In genomic region chr8:88648322-88648721, GRCm38 (mm10) we compare ENCODE assay signal across 20 mouse cellular contexts. TPM values are rescaled to one million over a fixed set of nuclear protein-coding genes. Genes with fewer than 3 reads are reported as not detected.
DNase-seq lines count a peak whose midpoint lies in the region; ATAC-seq lines count a peak whose summit lies in the region.
"Had no signal": no experiment of that assay in that cellular context is flagged by ENCODE, and none has a peak within 500 bp of the region (broad histone marks: within the 10 kb centered on the region; RNA-seq: fewer than 3 reads in every experiment).

No protein-coding gene starts in this region.

- H3K27ac ChIP-seq in embryonic facial prominence, embryonic 12.5 days = no peak overlapping the region
- H3K27ac ChIP-seq in embryonic facial prominence, embryonic 10.5 days (replicated peaks) = no peak overlapping the region
- H3K27ac ChIP-seq in kidney, embryonic 14.5 days (ENCODE audit: low read depth, low read length) = no peak overlapping the region
- H3K27ac ChIP-seq in neural tube, embryonic 12.5 days = no peak overlapping the region
- no peak overlapping the region for H3K27ac ChIP-seq in neural tube, embryonic 15.5 days (replicated peaks)
- H3K27ac ChIP-seq: forebrain, embryonic 15.5 days; hindbrain, embryonic 10.5 days; left cerebral cortex, adult 2 months; limb, embryonic 12.5 days; liver, embryonic 14.5 days; midbrain, embryonic 12.5 days; stomach, embryonic 15.5 days had no signal

- no peak overlapping the region for H3K4me3 ChIP-seq in embryonic facial prominence, embryonic 12.5 days
- H3K4me3 ChIP-seq in embryonic facial prominence, embryonic 10.5 days = no peak overlapping the region
- no peak overlapping the region for H3K4me3 ChIP-seq in kidney, embryonic 14.5 days (ENCODE audit: low read length)
- no peak overlapping the region for H3K4me3 ChIP-seq in neural tube, embryonic 12.5 days
- H3K4me3 ChIP-seq in neural tube, embryonic 15.5 days (replicated peaks) = no peak overlapping the region
- H3K4me3 ChIP-seq: forebrain, embryonic 15.5 days; left cerebral cortex, adult 2 months had no signal

- 0 out of 2 replicates have a peak overlapping the region, but pooled peaks have one; percentile 59 for H3K4me2 ChIP-seq in embryonic facial prominence, embryonic 12.5 days (replicated peaks)
- no peak overlapping the region for H3K4me2 ChIP-seq in kidney, embryonic 14.5 days (replicated peaks; ENCODE audit: low read depth, low read length)
- H3K4me2 ChIP-seq in neural tube, embryonic 12.5 days (replicated peaks) = 0 out of 2 replicates have a peak overlapping the region, but pooled peaks have one; percentile 69
- H3K4me2 ChIP-seq in neural tube, embryonic 15.5 days = no peak overlapping the region

- H3K9ac ChIP-seq in embryonic facial prominence, embryonic 12.5 days = no peak overlapping the region
- H3K9ac ChIP-seq in kidney, embryonic 14.5 days (ENCODE audit: low read depth, low read length) = no peak overlapping the region
- no peak overlapping the region for H3K9ac ChIP-seq in neural tube, embryonic 12.5 days
- H3K9ac ChIP-seq in neural tube, embryonic 15.5 days (replicated peaks) = no peak overlapping the region
- H3K9ac ChIP-seq: forebrain, embryonic 15.5 days; liver, embryonic 14.5 days; midbrain, embryonic 12.5 days; stomach, embryonic 15.5 days had no signal

- H3K9me3 ChIP-seq in embryonic facial prominence, embryonic 12.5 days = no peaks in the 10 kb centered on the region
- H3K9me3 ChIP-seq in embryonic facial prominence, embryonic 10.5 days = no peaks in the 10 kb centered on the region
- H3K9me3 ChIP-seq in kidney, embryonic 14.5 days (ENCODE audit: control insufficient read depth, low read length) = no peaks in the 10 kb centered on the region
- no peaks in the 10 kb centered on the region for H3K9me3 ChIP-seq in neural tube, embryonic 12.5 days
- no peaks in the 10 kb centered on the region for H3K9me3 ChIP-seq in neural tube, embryonic 15.5 days (replicated peaks)
- H3K9me3 ChIP-seq: forebrain, embryonic 15.5 days; hindbrain, embryonic 10.5 days; limb, embryonic 12.5 days; midbrain, embryonic 12.5 days; stomach, embryonic 15.5 days had no signal

- peaks cover 9% of the 10 kb centered on the region; the same call in 1 of the 2 replicates for H3K27me3 ChIP-seq in embryonic facial prominence, embryonic 12.5 days
- H3K27me3 ChIP-seq in embryonic facial prominence, embryonic 10.5 days (replicated peaks; ENCODE audit: low read depth, poor library complexity, severe bottlenecking) = peaks cover 54% of the 10 kb centered on the region
- H3K27me3 ChIP-seq in kidney, embryonic 14.5 days (ENCODE audit: control insufficient read depth, insufficient read depth, low read length) = no peaks in the 10 kb centered on the region; the same call in 1 of the 2 replicates
- peaks cover 5% of the 10 kb centered on the region for H3K27me3 ChIP-seq in neural tube, embryonic 12.5 days (replicated peaks)
- H3K27me3 ChIP-seq in neural tube, embryonic 15.5 days (replicated peaks) = peaks cover 16% of the 10 kb centered on the region
- H3K27me3 ChIP-seq: stomach, embryonic 15.5 days had no signal

- DNase-seq in embryonic facial prominence, embryonic 10.5 days (ENCODE audit: low spot score) = no peak
- DNase-seq in kidney, postnatal 25 days = no peak
- DNase-seq in ovary, postnatal 10 days (ENCODE audit: low spot score) = no peak
- DNase-seq in layer of hippocampus, adult 18-20 months (ENCODE audit: low spot score in 2 of 2) = no peak
- DNase-seq: adrenal gland, postnatal 25 days; cerebellum, adult 9-10 months; lung, postnatal 14 days; spleen, adult 18-20 months had no signal

- peak; percentile 22; the same call in 1 of the 2 replicates for ATAC-seq in embryonic facial prominence, embryonic 12.5 days (ENCODE audit: insufficient number of reproducible peaks, insufficient read depth, low FRiP score, low TSS enrichment)
- ATAC-seq in kidney, embryonic 14.5 days (ENCODE audit: low FRiP score, low TSS enrichment) = 0 out of 2 replicates have a peak, but pooled peaks have one; percentile 11
- no peak for ATAC-seq in neural tube, embryonic 12.5 days (ENCODE audit: low FRiP score, low read depth)
- ATAC-seq in neural tube, embryonic 15.5 days (ENCODE audit: low FRiP score) = no peak
- ATAC-seq: forebrain, embryonic 15.5 days had no signal

- no peaks in the 10 kb centered on the region for H3K36me3 ChIP-seq in embryonic facial prominence, embryonic 12.5 days
- H3K36me3 ChIP-seq in embryonic facial prominence, embryonic 10.5 days (replicated peaks) = no peaks in the 10 kb centered on the region
- no peaks in the 10 kb centered on the region for H3K36me3 ChIP-seq in kidney, embryonic 14.5 days (ENCODE audit: control insufficient read depth, insufficient read depth, low read length)
- no peaks in the 10 kb centered on the region for H3K36me3 ChIP-seq in neural tube, embryonic 12.5 days
- H3K36me3 ChIP-seq in neural tube, embryonic 15.5 days = no peaks in the 10 kb centered on the region
- H3K36me3 ChIP-seq: forebrain, embryonic 15.5 days; hindbrain, embryonic 10.5 days; limb, embryonic 12.5 days; midbrain, embryonic 12.5 days; stomach, embryonic 15.5 days had no signal

- H3K4me1 ChIP-seq in embryonic facial prominence, embryonic 12.5 days = peaks cover 21% of the 10 kb centered on the region
- peaks cover 33% of the 10 kb centered on the region for H3K4me1 ChIP-seq in embryonic facial prominence, embryonic 10.5 days
- peaks cover 4% of the 10 kb centered on the region; the same call in 1 of the 2 replicates for H3K4me1 ChIP-seq in kidney, embryonic 14.5 days (ENCODE audit: control insufficient read depth, insufficient read depth, low read length)
- peaks cover 15% of the 10 kb centered on the region for H3K4me1 ChIP-seq in neural tube, embryonic 12.5 days
- H3K4me1 ChIP-seq in neural tube, embryonic 15.5 days = peaks cover 21% of the 10 kb centered on the region

RNA-seq across cellular contexts. Expression of gene Nod2, which starts 1.2 kb away (rescaled TPM):
- polyA plus RNA-seq in embryonic facial prominence, embryonic 12.5 days (2016; fragmentation: Nextera tagmentation; extraction: Ambion mirVana) = 0.29 and 0.41 TPM in 2 replicates
- polyA plus RNA-seq in embryonic facial prominence, embryonic 10.5 days (2016; fragmentation: Nextera tagmentation; extraction: Ambion mirVana) = 0.12 and 0.19 TPM in 2 replicates
- 0.11 and 0.15 TPM in 2 replicates for polyA plus RNA-seq in kidney, embryonic 14.5 days (2014; fragmentation: Nextera tagmentation; extraction: Ambion mirVana)
- polyA plus RNA-seq in neural tube, embryonic 12.5 days (2016; fragmentation: Nextera tagmentation; extraction: Ambion mirVana) = 0.11 and 0.16 TPM in 2 replicates
- 0.09 and 0.12 TPM in 2 replicates for polyA plus RNA-seq in neural tube, embryonic 15.5 days (2015; fragmentation: Nextera tagmentation; extraction: Ambion mirVana)
- total RNA-seq in layer of hippocampus, adult 18-20 months (2021) = under 1 TPM; 0.37 to 0.51 TPM
- polyA plus RNA-seq: heart, embryonic 14.5 days had no signal

RNA-seq across cellular contexts. Expression of gene Snx20, which starts 12.4 kb away (rescaled TPM):
- polyA plus RNA-seq in embryonic facial prominence, embryonic 12.5 days (2016; fragmentation: Nextera tagmentation; extraction: Ambion mirVana) = 1.1 and 1.5 TPM in 2 replicates
- polyA plus RNA-seq in embryonic facial prominence, embryonic 10.5 days (2016; fragmentation: Nextera tagmentation; extraction: Ambion mirVana) = 0.65 and 0.73 TPM in 2 replicates
- polyA plus RNA-seq in kidney, embryonic 14.5 days (2014; fragmentation: Nextera tagmentation; extraction: Ambion mirVana) = 2.2 and 2.3 TPM in 2 replicates
- polyA plus RNA-seq in neural tube, embryonic 12.5 days (2016; fragmentation: Nextera tagmentation; extraction: Ambion mirVana) = 0.83 and 1.3 TPM in 2 replicates
- polyA plus RNA-seq in neural tube, embryonic 15.5 days (2015; fragmentation: Nextera tagmentation; extraction: Ambion mirVana) = 1.2 and 2.4 TPM in 2 replicates
- 1 to 10 TPM; 1.8 to 2.0 TPM for total RNA-seq in layer of hippocampus, adult 18-20 months (2021)

RNA-seq across cellular contexts. Expression of gene Cyld, which starts 48.5 kb away (rescaled TPM):
- polyA plus RNA-seq in embryonic facial prominence, embryonic 12.5 days (2016; fragmentation: Nextera tagmentation; extraction: Ambion mirVana) = 14.9 and 15.2 TPM in 2 replicates
- polyA plus RNA-seq in embryonic facial prominence, embryonic 10.5 days (2016; fragmentation: Nextera tagmentation; extraction: Ambion mirVana) = 10.5 and 11.2 TPM in 2 replicates
- 9.0 and 16.6 TPM in 2 replicates for polyA plus RNA-seq in kidney, embryonic 14.5 days (2014; fragmentation: Nextera tagmentation; extraction: Ambion mirVana)
- 15.8 and 18.6 TPM in 2 replicates for polyA plus RNA-seq in neural tube, embryonic 12.5 days (2016; fragmentation: Nextera tagmentation; extraction: Ambion mirVana)
- polyA plus RNA-seq in neural tube, embryonic 15.5 days (2015; fragmentation: Nextera tagmentation; extraction: Ambion mirVana) = 15.6 and 16.1 TPM in 2 replicates
- total RNA-seq in layer of hippocampus, adult 18-20 months (2021) = 10 to 100 TPM; 90.8 to 93.6 TPM

Comparison
In these comparisons a context has a peak if more than half of its experiments do, and no peak if none do; other contexts are left out.
1. H3K4me2 ChIP-seq: peak in embryonic facial prominence, embryonic 12.5 days (single experiment) and neural tube, embryonic 12.5 days (single experiment); none in kidney, embryonic 14.5 days (single experiment) and neural tube, embryonic 15.5 days (single experiment).
2. ATAC-seq: peak in embryonic facial prominence, embryonic 12.5 days (single experiment) and kidney, embryonic 14.5 days (single experiment); none in neural tube, embryonic 12.5 days (single experiment) and neural tube, embryonic 15.5 days (single experiment).